Mouse (Mus musculus): ENCODE measurements around the gene Btbd9. TPM values are rescaled to one million over a fixed set of nuclear protein-coding genes. Genes with fewer than 3 reads are reported as not detected.

Btbd9 gene
- polyA plus RNA-seq, 1 experiment, result 31.2 TPM

DNA sequence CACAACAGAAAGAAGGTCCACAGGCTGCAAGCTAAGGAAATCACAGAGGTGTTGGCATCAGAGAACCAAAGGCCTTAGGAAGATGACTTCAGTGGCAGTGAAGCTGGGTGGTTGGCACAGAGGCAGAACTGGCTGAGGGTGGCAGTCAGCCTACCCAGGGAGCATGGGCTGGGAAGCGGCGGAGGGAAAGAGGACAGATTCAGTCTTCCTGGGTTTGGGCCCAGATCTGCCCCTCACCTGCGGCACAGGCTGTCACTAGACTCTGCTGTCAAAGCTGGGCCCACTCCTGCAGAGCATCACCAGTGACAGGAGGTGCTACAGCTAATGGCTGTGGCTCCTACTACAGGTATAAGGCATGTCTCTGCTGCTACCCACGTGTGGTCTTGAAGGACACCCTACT is 333.6 kb downstream of the Btbd9 start:
- Histone ChIP-seq H3K4me3 (ENCODE audit: low read depth, low read length) (no peak overlapping the region), H3K27ac (ENCODE audit: insufficient read depth, low read depth, low read length) (no peak overlapping the region), H3K4me1 (ENCODE audit: control insufficient read depth, insufficient read depth, insufficient read length, low read length) (peaks cover 5% of the 10 kb centered on the region; the same call in 1 of the 2 replicates), H3K27me3 (ENCODE audit: control insufficient read depth, insufficient read depth, low read length) (no peaks in the 10 kb centered on the region), H3K36me3 (ENCODE audit: control insufficient read depth, insufficient read depth, low read length) (no peaks in the 10 kb centered on the region)
- 90% methylated on average over 4 of the region's 4 CpGs for WGBS
- no peak for TF ChIP-seq POLR2A (IDR thresholded peaks at IDR 0.05; ENCODE audit: low read depth, low read length)
- no peak for TF ChIP-seq CTCF (IDR thresholded peaks at IDR 0.05; ENCODE audit: extremely low read depth, insufficient read length, insufficient replicate concordance, low read depth, low read length)

- H3K36me3 ChIP-seq (ENCODE audit: control insufficient read depth, insufficient read depth, low read length), result no peaks in the 10 kb centered on the region
- H3K4me3 ChIP-seq (ENCODE audit: low read depth, low read length), result no peak overlapping the region
- no peaks in the 10 kb centered on the region for H3K27me3 ChIP-seq (ENCODE audit: control insufficient read depth, insufficient read depth, low read length)
- 85% methylated on average over 17 of the region's 17 CpGs for WGBS
- H3K4me1 ChIP-seq (ENCODE audit: control insufficient read depth, insufficient read depth, insufficient read length, low read length), result peaks cover 5% of the 10 kb centered on the region; the same call in 1 of the 2 replicates
- TF ChIP-seq POLR2A (IDR thresholded peaks at IDR 0.05; ENCODE audit: low read depth, low read length) (no peak), CTCF (IDR thresholded peaks at IDR 0.05; ENCODE audit: extremely low read depth, insufficient read length, insufficient replicate concordance, low read depth, low read length) (no peak)
- no peak overlapping the region for H3K27ac ChIP-seq (ENCODE audit: insufficient read depth, low read depth, low read length)
These were observed 334.5 kb downstream of the Btbd9 start for GRCm38 (mm10) chr17:30241720-30242322.

- Histone ChIP-seq H3K4me1 (ENCODE audit: control insufficient read depth, insufficient read depth, insufficient read length, low read length) (peaks cover 4% of the 10 kb centered on the region; the same call in 1 of the 2 replicates), H3K27ac (ENCODE audit: insufficient read depth, low read depth, low read length) (no peak overlapping the region), H3K36me3 (ENCODE audit: control insufficient read depth, insufficient read depth, low read length) (no peaks in the 10 kb centered on the region), H3K4me3 (ENCODE audit: low read depth, low read length) (no peak overlapping the region), H3K27me3 (ENCODE audit: control insufficient read depth, insufficient read depth, low read length) (no peaks in the 10 kb centered on the region)
- TF ChIP-seq POLR2A (IDR thresholded peaks at IDR 0.05; ENCODE audit: low read depth, low read length), result no peak
- no peak for TF ChIP-seq CTCF (IDR thresholded peaks at IDR 0.05; ENCODE audit: extremely low read depth, insufficient read length, insufficient replicate concordance, low read depth, low read length)
- 94% methylated on average over 6 of the region's 6 CpGs for WGBS
These were observed 335.2 kb downstream of the Btbd9 start for GRCm38 (mm10) chr17:30241061-30241460.

- Histone ChIP-seq H3K27ac (ENCODE audit: insufficient read depth, low read depth, low read length) (no peak overlapping the region), H3K36me3 (ENCODE audit: control insufficient read depth, insufficient read depth, low read length) (no peaks in the 10 kb centered on the region), H3K27me3 (ENCODE audit: control insufficient read depth, insufficient read depth, low read length) (no peaks in the 10 kb centered on the region), H3K4me3 (ENCODE audit: low read depth, low read length) (no peak overlapping the region), H3K4me1 (ENCODE audit: control insufficient read depth, insufficient read depth, insufficient read length, low read length) (peaks cover 2% of the 10 kb centered on the region; the same call in 1 of the 2 replicates)
- 91% methylated on average over 4 of the region's 4 CpGs for WGBS
- TF ChIP-seq POLR2A (IDR thresholded peaks at IDR 0.05; ENCODE audit: low read depth, low read length) (no peak), CTCF (IDR thresholded peaks at IDR 0.05; ENCODE audit: extremely low read depth, insufficient read length, insufficient replicate concordance, low read depth, low read length) (no peak)
These were observed 335.6 kb downstream of the Btbd9 start for GRCm38 (mm10) chr17:30240659-30241058.

- Histone ChIP-seq H3K36me3 (ENCODE audit: control insufficient read depth, insufficient read depth, low read length) (no peaks in the 10 kb centered on the region), H3K4me1 (ENCODE audit: control insufficient read depth, insufficient read depth, insufficient read length, low read length) (no peaks in the 10 kb centered on the region), H3K27ac (ENCODE audit: insufficient read depth, low read depth, low read length) (no peak overlapping the region), H3K27me3 (ENCODE audit: control insufficient read depth, insufficient read depth, low read length) (no peaks in the 10 kb centered on the region), H3K4me3 (ENCODE audit: low read depth, low read length) (no peak overlapping the region)
- 82% methylated on average over 5 of the region's 5 CpGs for WGBS
- no peak for TF ChIP-seq CTCF (IDR thresholded peaks at IDR 0.05; ENCODE audit: extremely low read depth, insufficient read length, insufficient replicate concordance, low read depth, low read length)
- TF ChIP-seq POLR2A (IDR thresholded peaks at IDR 0.05; ENCODE audit: low read depth, low read length), result no peak
These were observed 336.8 kb downstream of the Btbd9 start for GRCm38 (mm10) chr17:30239458-30239857.

DNA sequence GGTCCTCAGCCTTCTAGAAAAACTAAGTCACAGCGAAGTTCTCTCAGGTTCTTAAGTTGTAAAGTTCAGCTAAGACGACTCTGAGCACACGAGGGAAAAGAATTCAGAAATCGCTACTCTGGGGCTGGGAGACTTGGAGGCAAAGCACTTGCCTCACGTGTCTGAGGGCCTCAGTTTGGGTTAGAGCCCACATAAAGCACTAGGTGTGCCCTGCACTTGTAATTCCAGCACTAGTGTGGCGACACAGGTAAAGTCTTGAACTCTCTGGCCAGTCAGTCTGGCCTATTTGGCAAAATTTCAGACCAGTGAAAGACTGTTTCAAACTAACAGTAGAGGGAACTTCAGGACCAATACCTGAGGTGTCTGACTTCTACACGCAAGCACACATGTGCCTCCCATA is 338.7 kb downstream of the Btbd9 start:
- Histone ChIP-seq H3K27me3 (ENCODE audit: control insufficient read depth, insufficient read depth, low read length) (no peaks in the 10 kb centered on the region), H3K4me3 (ENCODE audit: low read depth, low read length) (no peak overlapping the region), H3K4me1 (ENCODE audit: control insufficient read depth, insufficient read depth, insufficient read length, low read length) (no peaks in the 10 kb centered on the region), H3K36me3 (ENCODE audit: control insufficient read depth, insufficient read depth, low read length) (no peaks in the 10 kb centered on the region), H3K27ac (ENCODE audit: insufficient read depth, low read depth, low read length) (no peak overlapping the region)
- 92% methylated on average over 7 of the region's 7 CpGs for WGBS
- no peak for TF ChIP-seq POLR2A (IDR thresholded peaks at IDR 0.05; ENCODE audit: low read depth, low read length)
- no peak for TF ChIP-seq CTCF (IDR thresholded peaks at IDR 0.05; ENCODE audit: extremely low read depth, insufficient read length, insufficient replicate concordance, low read depth, low read length)

GRCm38 (mm10) chr17:30236611-30237010 is 339.7 kb downstream of the Btbd9 start:
- Histone ChIP-seq H3K4me1 (ENCODE audit: control insufficient read depth, insufficient read depth, insufficient read length, low read length) (no peaks in the 10 kb centered on the region), H3K27me3 (ENCODE audit: control insufficient read depth, insufficient read depth, low read length) (no peaks in the 10 kb centered on the region), H3K36me3 (ENCODE audit: control insufficient read depth, insufficient read depth, low read length) (no peaks in the 10 kb centered on the region), H3K4me3 (ENCODE audit: low read depth, low read length) (no peak overlapping the region), H3K27ac (ENCODE audit: insufficient read depth, low read depth, low read length) (no peak overlapping the region)
- WGBS, result 56% methylated on average over 6 of the region's 6 CpGs
- TF ChIP-seq CTCF (IDR thresholded peaks at IDR 0.05; ENCODE audit: extremely low read depth, insufficient read length, insufficient replicate concordance, low read depth, low read length), result no peak
- no peak for TF ChIP-seq POLR2A (IDR thresholded peaks at IDR 0.05; ENCODE audit: low read depth, low read length)

All from small intestine, adult 2 months (tissue).